Mouse (Mus musculus) MEL (cell line): ENCODE measurements around the gene Pkhd1.

ENCODE experiments used
- CTCF ChIP-seq, 3 experiments: IDR thresholded peaks in 2 of 3; conservative IDR thresholded peaks in 1 of 3; 2 replicates each; pipeline ENCODE4 v1.5.1; 2011 to 2012; ENCODE audit warnings: low read length in 3 of 3, low read depth in 2 of 3, mild to moderate bottlenecking in 2 of 3, improper control_type of control experiment in 1 of 3, inconsistent platforms in 1 of 3, mixed read lengths in 1 of 3, moderate library complexity in 1 of 3; ENCODE audit not compliant: control insufficient read depth in 1 of 3, insufficient read depth in 1 of 3, poor library complexity in 1 of 3, severe bottlenecking in 1 of 3
- GATA1 ChIP-seq: IDR thresholded peaks from 2 replicates; pipeline ENCODE4 v1.6.1; 2011; ENCODE audit warnings: low read depth, low read length, improper control_type of control experiment
- HCFC1 ChIP-seq: IDR thresholded peaks from 2 replicates; pipeline ENCODE4 v1.6.1; 2012; ENCODE audit warnings: low read depth, mild to moderate bottlenecking, inconsistent platforms, low read length, improper control_type of control experiment, moderate library complexity
- MAX ChIP-seq: IDR thresholded peaks from 2 replicates; pipeline ENCODE4 v1.6.1; 2011; ENCODE audit warnings: low read length, improper control_type of control experiment
- UBTF ChIP-seq: IDR thresholded peaks from 2 replicates; pipeline ENCODE4 v1.6.1; 2012; ENCODE audit warnings: low read depth, mild to moderate bottlenecking, inconsistent platforms, low read length, improper control_type of control experiment, moderate library complexity, borderline replicate concordance; ENCODE audit not compliant: insufficient read depth
- USF2 ChIP-seq, 2 experiments: IDR thresholded peaks; 2 replicates each; pipeline ENCODE4 v1.6.1; 2011 to 2012; ENCODE audit warnings: improper control_type of control experiment in 2 of 2, low read length in 2 of 2, borderline replicate concordance in 1 of 2, inconsistent platforms in 1 of 2, low read depth in 1 of 2, mild to moderate bottlenecking in 1 of 2; ENCODE audit not compliant: insufficient read depth in 1 of 2
- ZNF384 ChIP-seq: IDR thresholded peaks from 2 replicates; pipeline ENCODE4 v1.6.1; 2012; ENCODE audit warnings: low read depth, mild to moderate bottlenecking, inconsistent platforms, low read length, improper control_type of control experiment

DNA sequence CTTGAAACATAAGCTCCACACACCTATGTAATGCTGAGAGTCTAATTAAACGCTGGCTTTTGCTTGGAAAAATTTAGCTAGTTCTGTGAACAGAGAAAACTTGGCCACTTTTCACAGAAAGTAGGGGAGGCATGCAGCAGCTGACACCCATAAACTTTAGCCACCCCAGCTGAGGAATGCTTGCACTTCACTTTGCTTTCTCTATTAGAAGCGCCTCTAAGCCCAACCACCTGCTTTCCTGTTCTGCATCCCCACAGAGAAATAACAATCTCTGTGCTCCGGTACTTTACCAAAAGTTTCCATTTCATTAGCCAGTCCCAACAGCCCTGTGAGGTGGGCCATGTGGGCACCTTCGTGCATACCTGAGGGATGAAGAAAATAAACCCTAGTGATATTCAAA lies 66.5 kb downstream of the Pkhd1 start:
- TF ChIP-seq UBTF = no peak
- TF ChIP-seq USF2 (IDR thresholded peaks at IDR 0.05; ENCODE audit: borderline replicate concordance in 1 of 2, insufficient read depth in 1 of 2, low read depth in 1 of 2, low read length in 2 of 2) = no peak
- TF ChIP-seq CTCF (IDR thresholded peaks at IDR 0.05 in 2 of 3, conservative IDR thresholded peaks at IDR 0.05 in 1 of 3; ENCODE audit: control insufficient read depth in 1 of 3, insufficient read depth in 1 of 3, low read depth in 2 of 3, low read length in 3 of 3, poor library complexity in 1 of 3, severe bottlenecking in 1 of 3) = no peak
- TF ChIP-seq MAX = no peak
- TF ChIP-seq GATA1 = no peak
- no peak for TF ChIP-seq HCFC1
- TF ChIP-seq ZNF384 = no peak
